Mouse (Mus musculus) gastrocnemius, postnatal 14 days (tissue): Measurements from ENCODE around the gene Pdcd6ip. TPM values are rescaled to one million over a fixed set of nuclear protein-coding genes. Genes with fewer than 3 reads are reported as not detected.

Source experiments
- DNase-seq: peaks from one replicate; pipeline ENCODE4 v3.0.0; 2021; ENCODE audit warnings: mixed read lengths
- intact Hi-C: fragments of 180-260 bp; cut with DNase I; formaldehyde crosslinking; loops from one replicate; pipeline ENCODE4 v1.15.1; 2025; ENCODE audit warnings: low total_unique reads
- total RNA-seq, 2 experiments: library from RNA; stranded (reverse); gene quantifications; 2 replicates each; pipeline ENCODE4 v1.2.3; 2021

Pdcd6ip gene
- total RNA-seq, 2 experiments from 2014 or later = 40.3 to 44.7 TPM

DNA sequence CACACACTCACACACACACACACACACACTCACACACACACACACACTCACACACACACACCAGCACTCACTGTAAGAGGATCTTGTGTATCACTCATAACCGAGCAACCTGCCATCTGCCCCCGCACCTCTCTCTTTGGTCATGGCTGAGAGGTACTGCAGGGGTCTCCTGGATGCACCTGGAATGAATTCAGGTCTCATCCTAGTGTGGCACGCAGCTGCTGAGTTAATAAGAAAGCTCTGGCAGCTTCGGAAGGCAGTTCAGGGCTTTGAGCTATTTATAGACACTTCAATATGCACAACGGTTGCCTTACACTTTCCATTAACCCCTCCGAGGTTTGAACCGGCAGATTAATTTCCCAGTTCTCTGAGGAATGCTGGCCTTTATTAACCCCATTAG lies 73.1 kb downstream of the Pdcd6ip start:
- intact Hi-C loops = no loop called here
- no peak for DNase-seq

DNA sequence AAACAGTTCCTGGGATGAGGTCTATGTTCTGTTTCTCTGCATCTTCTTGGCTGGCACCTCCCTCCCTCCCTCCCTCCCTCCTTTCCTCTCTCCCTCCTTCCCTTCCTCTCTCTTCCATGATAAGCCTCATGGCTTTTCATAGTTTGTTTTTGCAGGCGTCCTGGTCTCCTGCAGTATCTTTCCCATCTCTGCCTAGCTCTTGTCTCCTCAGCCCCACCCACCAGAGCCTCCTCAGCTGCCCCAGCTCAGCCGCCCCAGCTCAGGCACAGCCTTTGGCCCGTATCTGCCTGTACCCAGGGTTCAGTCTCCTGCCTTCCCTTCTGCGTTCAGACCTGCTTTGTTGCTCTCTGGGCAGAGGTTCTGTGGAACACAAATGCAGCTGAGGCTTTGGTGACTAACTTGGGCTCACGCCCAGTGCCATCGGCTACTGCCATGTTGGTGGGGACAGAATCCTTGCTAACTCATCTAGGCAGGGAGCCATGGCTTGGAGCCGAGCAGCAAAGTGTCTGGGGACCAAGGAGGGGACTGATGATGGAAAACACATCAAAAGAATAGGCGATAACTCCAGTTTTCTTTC lies 74.8 kb downstream of the Pdcd6ip start:
- DNase-seq = no peak
- intact Hi-C loops = no loop called here

DNA sequence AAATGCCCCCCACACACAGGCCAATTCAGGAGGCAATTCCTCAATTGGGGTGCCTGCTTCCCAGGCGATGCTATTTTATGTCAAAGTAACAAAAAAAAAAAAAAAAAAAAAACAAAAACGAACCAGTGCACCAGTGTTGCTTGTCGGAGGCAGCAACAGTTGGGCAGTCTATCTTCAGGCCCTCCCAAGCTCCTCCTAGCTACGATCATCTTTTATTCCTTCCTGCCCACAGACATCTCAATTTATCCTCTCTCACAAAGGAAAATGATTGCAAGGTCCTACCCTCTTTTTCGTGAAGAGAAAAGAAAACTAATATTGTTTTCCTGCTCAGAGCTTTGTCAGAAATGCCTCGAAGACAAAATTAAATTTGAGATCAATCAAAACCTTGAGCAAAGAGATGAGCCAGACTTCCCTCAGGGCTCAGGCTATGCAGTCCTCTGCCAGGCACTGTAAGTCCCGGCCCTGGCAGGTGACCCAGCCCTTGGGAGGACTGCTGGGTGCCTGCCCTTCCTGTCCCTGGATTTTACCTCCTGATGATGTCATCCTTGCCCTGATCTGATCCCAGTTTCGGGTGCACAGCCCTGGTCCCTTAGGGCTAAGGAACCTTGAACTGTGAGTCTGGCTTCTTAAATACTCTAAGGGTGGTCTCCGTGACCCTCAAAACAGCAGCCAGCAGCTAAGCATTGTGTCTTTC lies 75.6 kb downstream of the Pdcd6ip start:
- intact Hi-C loops = no loop called here

DNA sequence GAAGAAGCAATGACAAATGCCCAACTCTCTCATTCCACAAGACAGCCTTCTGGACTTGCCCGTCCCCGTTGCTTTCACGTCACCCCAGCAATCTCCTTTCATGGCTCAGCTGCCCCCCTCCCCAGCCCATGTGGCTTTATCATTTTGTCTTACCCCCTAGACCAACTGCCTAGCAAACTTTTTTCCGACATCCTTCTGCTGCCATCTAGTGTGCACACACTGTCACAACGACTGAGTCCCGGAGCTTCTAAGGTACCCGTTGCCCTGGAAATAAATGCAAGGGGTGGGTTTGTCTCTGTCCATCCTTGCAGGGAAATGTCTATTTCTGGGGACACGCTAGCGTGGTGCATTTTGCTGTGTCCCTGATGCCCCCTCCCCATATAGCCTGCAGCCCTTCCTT lies 78.4 kb downstream of the Pdcd6ip start:
- intact Hi-C loops = loop anchor here (10.0 kb wide), 1 partner anchor 215 kb away; no protein-coding TSS in a partner anchor
- peak; percentile 33 for DNase-seq

More for the DNA sequence above, 75.6 kb downstream of the Pdcd6ip start:
- no peak for DNase-seq

DNA sequence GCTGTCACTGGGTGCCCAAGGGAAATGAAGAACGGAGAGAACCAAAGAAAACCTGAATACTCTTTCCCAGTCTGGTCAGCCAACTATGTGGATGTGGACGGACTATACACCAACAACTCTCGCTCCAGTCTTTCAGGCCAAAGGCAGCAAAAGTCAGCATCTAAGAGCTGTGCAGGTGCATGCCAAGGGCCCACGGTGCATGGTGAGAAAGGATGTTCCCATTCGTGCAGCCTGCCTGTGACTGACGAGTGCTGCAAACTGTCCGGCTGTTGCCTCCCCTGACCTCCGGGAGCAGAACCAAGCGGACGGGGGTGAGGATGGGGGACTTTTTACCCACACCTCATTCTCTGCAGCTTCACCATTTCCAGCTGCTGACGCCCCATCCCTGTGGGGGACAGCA lies 78.9 kb downstream of the Pdcd6ip start:
- no peak for DNase-seq
- intact Hi-C loops = loop anchor here (10.0 kb wide), 1 partner anchor 214 kb away; no protein-coding TSS in a partner anchor

DNA sequence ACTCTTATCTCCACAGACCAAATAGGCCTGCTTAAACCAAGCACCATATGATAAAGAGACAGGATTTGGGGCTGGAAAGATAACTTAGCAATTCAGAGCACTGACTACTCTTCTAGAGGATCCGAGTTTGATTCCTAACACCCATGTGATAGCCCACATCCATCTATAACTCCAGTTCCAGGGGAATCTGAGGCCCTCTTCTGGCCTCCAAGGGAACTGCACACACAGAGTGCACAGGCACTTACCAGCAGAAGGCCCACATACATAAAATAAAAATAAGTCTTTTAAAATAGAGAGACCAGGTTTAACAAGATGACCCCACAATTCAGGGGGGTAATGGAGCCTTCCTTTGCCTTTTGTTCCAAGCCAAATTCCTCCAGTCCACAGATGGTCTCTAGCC lies 79.3 kb downstream of the Pdcd6ip start:
- intact Hi-C loops = loop anchor here (10.0 kb wide), 1 partner anchor 214 kb away; no protein-coding TSS in a partner anchor
- DNase-seq = no peak

DNA sequence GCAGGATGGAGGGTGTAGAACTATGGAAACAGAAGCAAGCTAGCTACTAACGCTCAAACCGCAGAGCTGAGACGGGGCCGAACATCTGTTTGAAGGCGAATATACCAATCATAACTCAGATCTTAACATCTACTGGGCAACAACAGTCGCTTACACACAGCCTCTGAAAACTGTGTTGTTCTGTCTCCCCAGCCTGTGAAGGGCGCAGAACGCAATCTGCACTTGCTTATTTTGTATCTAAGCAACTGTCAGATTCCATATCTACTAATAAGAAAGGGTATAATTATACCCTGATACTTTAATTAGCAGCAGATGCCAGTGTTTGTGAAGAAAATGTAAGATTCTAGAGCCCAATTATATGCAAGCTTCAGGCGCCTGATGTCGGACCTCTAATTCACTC lies 81.3 kb downstream of the Pdcd6ip start:
- intact Hi-C loops = loop anchor here (10.0 kb wide), 1 partner anchor 212 kb away; no protein-coding TSS in a partner anchor
- no peak for DNase-seq

DNA sequence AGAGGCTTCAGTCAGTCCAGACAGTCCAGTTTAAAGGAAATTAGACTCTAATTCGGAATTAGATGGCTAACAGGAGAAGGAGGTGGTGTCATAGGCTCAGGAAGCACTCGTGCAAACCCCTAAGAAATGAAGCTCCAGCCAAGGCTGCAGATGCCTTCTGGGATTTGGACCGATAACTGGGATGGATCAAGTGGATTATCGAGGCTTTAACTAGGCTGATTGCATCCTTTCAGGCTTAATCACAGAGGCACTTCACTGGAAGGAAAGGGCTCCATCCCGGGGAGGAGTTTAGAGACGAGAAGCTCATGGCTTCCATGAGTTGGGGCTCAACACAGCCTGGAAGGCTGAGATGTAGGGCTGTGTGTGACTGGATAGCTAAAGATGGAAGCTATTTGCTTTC lies 84.0 kb downstream of the Pdcd6ip start:
- intact Hi-C loops = loop anchor here (10.0 kb wide), 1 partner anchor 209 kb away; no protein-coding TSS in a partner anchor
- no peak for DNase-seq

DNA sequence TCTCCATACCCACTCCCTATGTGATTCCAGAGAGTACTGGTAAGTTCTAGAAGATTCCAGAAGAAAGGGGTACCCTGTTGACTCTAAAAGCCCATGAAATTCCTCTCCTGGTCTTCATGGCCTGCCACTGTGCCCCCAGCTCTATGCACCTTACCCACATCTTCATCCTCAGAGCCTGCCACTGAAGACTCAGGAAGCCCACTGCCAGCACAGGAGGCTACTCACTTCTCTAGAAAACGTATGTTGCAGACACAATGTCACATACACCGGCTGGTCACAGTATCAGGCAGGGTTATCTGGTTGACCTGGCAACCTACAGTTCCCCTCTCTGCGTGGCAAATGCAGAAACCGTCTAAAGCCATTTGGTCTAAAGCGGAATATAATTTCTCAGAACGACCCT lies 91.0 kb downstream of the Pdcd6ip start:
- no peak for DNase-seq
- intact Hi-C loops = no loop called here

DNA sequence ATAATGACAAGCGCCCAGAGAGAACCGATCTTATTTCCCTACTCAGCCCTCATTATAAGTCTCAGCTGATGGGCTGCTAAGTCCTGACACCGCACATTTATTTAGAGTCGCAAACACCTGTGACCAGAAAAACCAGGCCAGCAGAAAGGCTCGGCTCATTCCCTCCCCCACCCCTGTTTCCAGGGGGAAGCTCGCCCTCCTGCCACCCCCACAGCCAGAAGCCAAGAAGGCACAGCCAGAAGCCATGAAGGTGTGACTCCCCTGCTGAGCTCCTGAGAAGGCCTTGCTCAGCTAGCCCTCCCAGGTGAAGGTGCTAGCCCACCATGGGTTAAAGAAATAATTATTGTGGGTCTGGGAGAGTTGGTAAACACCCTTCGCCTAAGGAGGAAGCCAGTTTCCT lies 97.3 kb downstream of the Pdcd6ip start:
- DNase-seq = no peak
- intact Hi-C loops = no loop called here

DNA sequence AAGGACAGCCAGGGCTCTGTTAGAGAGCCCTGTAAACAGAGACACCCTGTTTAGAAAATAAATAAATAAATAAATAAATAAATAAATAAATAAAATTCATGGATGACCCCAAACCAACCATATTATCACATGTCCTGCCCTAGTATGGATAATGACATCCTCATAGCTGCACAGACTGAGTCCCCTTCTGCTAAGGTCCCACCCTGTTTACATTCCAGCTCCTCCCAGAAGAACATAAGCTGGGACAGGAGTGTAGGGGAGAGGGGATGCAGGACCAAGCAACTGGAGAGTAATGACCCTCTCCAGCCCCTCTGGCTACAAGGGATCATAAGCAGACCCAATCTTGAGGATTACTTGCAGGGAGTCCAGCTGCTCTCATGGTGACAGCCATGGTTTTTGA lies 105.9 kb downstream of the Pdcd6ip start:
- no peak for DNase-seq

More for the DNA sequence above, 105.9 kb downstream of the Pdcd6ip start:
- intact Hi-C loops = no loop called here

Other genes starting within 250 kb of the Pdcd6ip start
- gene Clasp2, start 33.2 kb upstream of the Pdcd6ip start, total RNA-seq = 10 to 100 TPM; 39.5 to 44.5 TPM
- 10 to 100 TPM; 16.0 to 16.2 TPM for gene Ubp1, start 222.7 kb upstream of the Pdcd6ip start, total RNA-seq